Mouse (Mus musculus) neural tube, embryonic 13.5 days (tissue): ENCODE measurements around the gene Gbe1. TPM values are rescaled to one million over a fixed set of nuclear protein-coding genes. Genes with fewer than 3 reads are reported as not detected.

Source experiments
- ATAC-seq: fragments of 200-750 bp; cut with Nextera tagmentation; 2 replicates; pipeline ENCODE4 v1.8.0; 2017; ENCODE audit warnings: low read depth, mild to moderate bottlenecking, moderate TSS enrichment, moderate library complexity
- H3K27ac ChIP-seq: fragments of 300-500 bp; sonication (generic); replicated peaks from 2 replicates; pipeline ENCODE4 v1.5.1; 2015; ENCODE audit warnings: moderate library complexity, mild to moderate bottlenecking, inconsistent platforms
- H3K27me3 ChIP-seq: fragments of 300-500 bp; sonication (generic); 2 replicates; pipeline ENCODE4 v1.6.1; 2015; ENCODE audit warnings: mild to moderate bottlenecking, inconsistent platforms
- H3K36me3 ChIP-seq: fragments of 300-500 bp; sonication (generic); 2 replicates; pipeline ENCODE4 v1.6.1; 2015; ENCODE audit warnings: mild to moderate bottlenecking, inconsistent platforms
- H3K4me1 ChIP-seq: fragments of 300-500 bp; sonication (generic); replicated peaks from 2 replicates; pipeline ENCODE4 v1.6.1; 2015; ENCODE audit warnings: inconsistent platforms
- H3K4me2 ChIP-seq: fragments of 300-500 bp; sonication (generic); 2 replicates; pipeline ENCODE4 v1.6.1; 2015; ENCODE audit warnings: inconsistent platforms, mild to moderate bottlenecking, moderate library complexity
- H3K4me3 ChIP-seq: fragments of 300-500 bp; sonication (generic); 2 replicates; pipeline ENCODE4 v1.5.1; 2015; ENCODE audit warnings: mild to moderate bottlenecking, inconsistent platforms
- H3K9ac ChIP-seq: fragments of 300-500 bp; sonication (generic); 2 replicates; pipeline ENCODE4 v1.6.1; 2015; ENCODE audit warnings: moderate library complexity, mild to moderate bottlenecking, inconsistent platforms
- H3K9me3 ChIP-seq: fragments of 300-500 bp; sonication (generic); 2 replicates; pipeline ENCODE4 v1.6.1; 2016; ENCODE audit warnings: inconsistent platforms
- WGBS: fragments of 180-500 bp; shearing (Covaris S2); methylation state at CpG from one replicate; pipeline ENCODE4 v1.1.7; 2015; 5-methylcytosine and 5-hydroxymethylcytosine counted together
- polyA plus RNA-seq: library from polyadenylated mRNA; unstranded; fragments of >200 nt; fragmentation: Nextera tagmentation; extraction: Ambion mirVana; gene quantifications from 2 replicates; pipeline ENCODE4 v1.2.1, GENCODE M21; 2015

The Gbe1 gene
- 12.8 and 13.5 TPM in 2 replicates for polyA plus RNA-seq

DNA sequence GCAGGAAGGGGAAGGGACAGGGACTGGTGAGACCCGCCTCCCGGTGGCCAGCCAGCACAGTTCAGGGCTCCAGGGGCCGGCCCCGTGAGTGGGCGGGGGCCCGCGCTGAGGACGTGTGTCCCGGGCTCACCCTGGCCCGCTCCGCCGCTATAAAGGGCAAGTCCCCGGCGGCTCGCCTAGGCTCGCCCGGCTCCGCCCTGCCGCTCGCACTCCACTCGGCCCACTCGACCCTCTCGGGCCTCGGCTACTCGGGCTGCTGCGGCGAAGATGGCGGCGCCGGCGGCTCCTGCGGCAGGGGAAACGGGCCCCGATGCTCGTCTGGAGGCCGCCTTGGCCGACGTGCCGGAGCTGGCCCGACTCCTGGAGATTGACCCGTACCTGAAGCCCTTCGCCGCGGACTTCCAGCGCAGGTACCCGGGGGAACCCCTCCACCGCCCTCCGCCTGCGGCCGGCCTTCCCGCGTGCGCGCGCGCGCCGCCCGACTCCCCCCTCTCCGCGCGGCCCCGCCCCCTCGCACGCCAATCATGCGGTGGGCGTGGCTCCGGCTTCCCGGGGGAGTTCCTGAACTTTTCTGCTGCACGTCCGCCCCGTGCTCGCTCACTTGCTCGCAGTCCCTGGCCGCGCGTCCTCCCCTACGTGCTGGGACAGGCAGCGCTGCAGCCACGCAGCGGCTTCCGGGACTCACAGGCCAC lies at the start of gene Gbe1:
Gbe1 (plus strand) TSS at position 64 of the 692 bp plus-strand sequence.
- ATAC-seq: peak; percentile 98
- no peaks in the 10 kb centered on the region for H3K27me3 ChIP-seq

DNA sequence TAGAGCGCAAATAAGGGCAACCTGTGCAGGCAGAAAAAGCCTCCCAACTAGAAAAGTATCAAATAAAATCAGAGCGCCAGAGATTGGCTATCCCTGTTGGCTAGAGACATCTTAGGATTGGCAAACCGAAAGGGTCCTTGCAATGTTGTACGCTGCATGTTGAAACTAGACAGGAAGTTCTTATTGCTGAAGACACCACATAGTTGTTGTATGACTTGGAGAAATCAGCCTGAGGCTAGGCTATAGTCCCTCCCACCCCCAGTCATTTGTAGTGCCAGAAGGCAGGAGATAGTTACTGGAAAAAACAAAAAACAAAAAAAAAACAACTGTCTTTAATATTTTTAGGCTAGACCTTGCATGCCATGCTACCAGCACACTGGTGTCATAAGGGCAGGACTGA lies 3.1 kb upstream of the Gbe1 start:
- WGBS: 94% methylated on average over 4 of the region's 4 CpGs
- ATAC-seq: no peak
- Histone ChIP-seq H3K9me3 (no peaks in the 10 kb centered on the region), H3K4me1 (peaks cover 6% of the 10 kb centered on the region; the same call in 1 of the 2 replicates), H3K36me3 (no peaks in the 10 kb centered on the region), H3K27me3 (no peaks in the 10 kb centered on the region), H3K9ac (no peak overlapping the region), H3K27ac (no peak overlapping the region), H3K4me3 (no peak overlapping the region), H3K4me2 (no peak overlapping the region)

More for the DNA sequence above, at the start of gene Gbe1:
- 0% methylated on average over 49 of the region's 82 CpGs for WGBS
- no peaks in the 10 kb centered on the region for H3K36me3 ChIP-seq
- peak within 1 kb of the TSS; percentile 64 for H3K4me3 ChIP-seq
- H3K27ac ChIP-seq: peak within 1 kb of the TSS; percentile 86
- H3K4me2 ChIP-seq: peak within 1 kb of the TSS; percentile 64
- H3K9ac ChIP-seq: peak within 1 kb of the TSS; percentile 86
- H3K9me3 ChIP-seq: no peaks in the 10 kb centered on the region
- H3K4me1 ChIP-seq: peaks cover 6% of the 10 kb centered on the region; the same call in 1 of the 2 replicates

- peak overlapping the region; percentile 86 for H3K9ac ChIP-seq
- ATAC-seq: no peak; the same call in 1 of the 2 replicates
- WGBS: 3% methylated on average over 7 of the region's 7 CpGs
Measured at GRCm38 (mm10) chr16:70313496-70313885, 258 bp upstream of the Gbe1 start.

GRCm38 (mm10) chr16:70314578-70314930 lies 805 bp downstream of the Gbe1 start:
- ATAC-seq: no peak
- Histone ChIP-seq H3K9ac (peak overlapping the region; percentile 86), H3K27me3 (no peaks in the 10 kb centered on the region), H3K36me3 (no peaks in the 10 kb centered on the region), H3K27ac (no peak overlapping the region), H3K9me3 (no peaks in the 10 kb centered on the region), H3K4me3 (peak overlapping the region; percentile 64), H3K4me1 (peaks cover 6% of the 10 kb centered on the region; the same call in 1 of the 2 replicates), H3K4me2 (peak overlapping the region; percentile 64)
- WGBS: 0% methylated on average over 9 of the region's 9 CpGs

More at GRCm38 (mm10) chr16:70313496-70313885, 258 bp upstream of the Gbe1 start:
- H3K27ac ChIP-seq: peak overlapping the region; percentile 86; the same call in 1 of the 2 replicates
- no peaks in the 10 kb centered on the region for H3K27me3 ChIP-seq
- H3K36me3 ChIP-seq: no peaks in the 10 kb centered on the region
- peak overlapping the region; percentile 64 for H3K4me3 ChIP-seq
- H3K4me1 ChIP-seq: peaks cover 6% of the 10 kb centered on the region; the same call in 1 of the 2 replicates
- H3K9me3 ChIP-seq: no peaks in the 10 kb centered on the region
- peak overlapping the region; percentile 64 for H3K4me2 ChIP-seq

- 51% methylated on average over 3 of the region's 3 CpGs for WGBS
- Histone ChIP-seq H3K4me1 (peaks cover 6% of the 10 kb centered on the region; the same call in 1 of the 2 replicates), H3K27ac (no peak overlapping the region), H3K27me3 (no peaks in the 10 kb centered on the region), H3K36me3 (no peaks in the 10 kb centered on the region), H3K4me2 (no peak overlapping the region), H3K9ac (no peak overlapping the region), H3K4me3 (no peak overlapping the region), H3K9me3 (no peaks in the 10 kb centered on the region)
- no peak for ATAC-seq
Measured at GRCm38 (mm10) chr16:70315261-70315660, 1.5 kb downstream of the Gbe1 start.

DNA sequence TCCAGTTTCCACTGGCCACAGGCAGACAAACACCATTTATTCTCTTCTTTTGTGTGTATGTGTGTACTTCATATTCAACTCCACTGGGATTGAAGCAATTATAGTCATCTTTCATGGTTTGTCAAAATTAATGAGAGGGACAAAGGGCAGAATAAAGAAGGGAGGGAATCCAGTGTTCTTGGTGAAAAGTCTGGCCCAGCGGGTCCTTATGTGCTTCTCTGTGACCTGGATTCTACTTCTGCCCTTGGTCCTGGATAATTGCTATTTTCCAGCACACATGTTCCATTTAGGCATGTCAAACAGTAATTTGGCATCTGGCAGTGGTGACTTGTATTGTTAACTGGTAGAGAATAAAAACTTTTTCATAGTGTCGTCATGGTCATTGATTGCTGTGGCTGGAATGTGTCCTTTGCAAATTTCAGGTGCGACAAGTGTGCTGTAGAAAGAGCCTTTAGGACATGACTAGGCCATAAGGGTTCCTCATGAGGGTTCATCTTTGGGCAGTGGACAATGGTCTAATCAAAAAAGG lies 2.2 kb downstream of the Gbe1 start:
- WGBS: 50% methylated on average over 3 of the region's 3 CpGs
- H3K27me3 ChIP-seq: no peaks in the 10 kb centered on the region

DNA sequence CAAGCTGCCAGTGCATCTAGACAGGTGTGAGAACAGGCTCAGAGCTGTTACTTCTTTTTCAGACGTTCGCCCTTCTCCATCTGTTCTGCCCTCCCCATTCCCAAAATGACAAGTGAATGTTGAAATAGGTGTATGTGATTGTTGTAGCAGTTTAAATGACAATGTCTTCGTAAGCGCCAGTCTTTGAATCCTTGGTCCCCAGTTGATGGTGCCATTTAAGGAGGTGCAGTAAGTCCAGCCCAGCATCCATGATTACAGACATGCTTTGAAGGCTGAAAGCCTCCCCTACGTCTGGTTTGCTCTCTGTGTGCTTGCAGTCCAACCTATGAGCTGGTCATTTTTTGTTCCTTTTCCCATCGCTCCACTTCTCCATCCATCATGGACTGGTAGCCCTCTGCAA lies 5.6 kb downstream of the Gbe1 start:
- no peaks in the 10 kb centered on the region for H3K9me3 ChIP-seq
- no peak for ATAC-seq
- no peaks in the 10 kb centered on the region for H3K27me3 ChIP-seq
- no peak overlapping the region for H3K9ac ChIP-seq
- H3K4me2 ChIP-seq: no peak overlapping the region
- H3K4me1 ChIP-seq: no peaks in the 10 kb centered on the region
- no peak overlapping the region for H3K27ac ChIP-seq
- H3K4me3 ChIP-seq: no peak overlapping the region
- 87% methylated on average over 6 of the region's 6 CpGs for WGBS
- H3K36me3 ChIP-seq: no peaks in the 10 kb centered on the region

More for the DNA sequence above, 2.2 kb downstream of the Gbe1 start:
- Histone ChIP-seq H3K4me1 (peaks cover 6% of the 10 kb centered on the region; the same call in 1 of the 2 replicates), H3K9ac (no peak overlapping the region), H3K36me3 (no peaks in the 10 kb centered on the region), H3K4me2 (no peak overlapping the region), H3K27ac (no peak overlapping the region), H3K9me3 (no peaks in the 10 kb centered on the region), H3K4me3 (no peak overlapping the region)
- ATAC-seq: no peak

DNA sequence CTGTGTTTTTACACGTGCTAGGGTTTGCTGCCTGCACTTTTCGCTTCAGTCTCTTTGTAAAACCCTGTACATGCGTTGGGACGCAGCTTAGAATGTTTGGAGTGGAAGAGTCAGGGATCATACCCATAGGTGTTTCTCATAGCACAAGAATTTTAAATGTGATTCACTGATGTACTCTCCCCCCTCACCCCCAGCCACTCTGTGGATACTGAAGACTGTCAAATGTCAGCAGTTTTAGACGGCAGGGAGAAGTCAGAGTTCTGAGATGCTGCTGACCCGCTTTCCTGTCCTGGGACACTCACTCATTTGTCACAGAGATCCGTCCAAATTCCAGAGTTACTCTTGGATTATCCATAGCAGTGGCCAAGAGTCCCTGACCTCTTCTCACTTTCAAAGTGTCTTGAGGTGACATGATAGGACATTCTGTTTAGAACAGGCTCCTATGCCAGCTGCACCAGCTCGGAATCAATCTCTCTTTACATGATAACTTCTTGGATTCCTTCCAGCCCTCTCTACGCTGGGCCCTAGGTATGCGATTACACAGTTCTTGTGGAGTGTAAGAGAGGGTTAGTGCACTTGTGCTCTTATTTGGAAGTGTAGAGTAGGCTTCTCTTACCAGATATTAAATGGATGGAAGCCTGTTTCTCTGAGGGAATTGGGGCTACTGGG lies 7.0 kb downstream of the Gbe1 start:
- WGBS: 74% methylated on average over 10 of the region's 10 CpGs
- Histone ChIP-seq H3K36me3 (no peaks in the 10 kb centered on the region), H3K9me3 (no peaks in the 10 kb centered on the region), H3K4me1 (no peaks in the 10 kb centered on the region), H3K4me3 (no peak overlapping the region), H3K27me3 (no peaks in the 10 kb centered on the region), H3K27ac (no peak overlapping the region), H3K4me2 (no peak overlapping the region), H3K9ac (no peak overlapping the region)
- ATAC-seq: no peak

DNA sequence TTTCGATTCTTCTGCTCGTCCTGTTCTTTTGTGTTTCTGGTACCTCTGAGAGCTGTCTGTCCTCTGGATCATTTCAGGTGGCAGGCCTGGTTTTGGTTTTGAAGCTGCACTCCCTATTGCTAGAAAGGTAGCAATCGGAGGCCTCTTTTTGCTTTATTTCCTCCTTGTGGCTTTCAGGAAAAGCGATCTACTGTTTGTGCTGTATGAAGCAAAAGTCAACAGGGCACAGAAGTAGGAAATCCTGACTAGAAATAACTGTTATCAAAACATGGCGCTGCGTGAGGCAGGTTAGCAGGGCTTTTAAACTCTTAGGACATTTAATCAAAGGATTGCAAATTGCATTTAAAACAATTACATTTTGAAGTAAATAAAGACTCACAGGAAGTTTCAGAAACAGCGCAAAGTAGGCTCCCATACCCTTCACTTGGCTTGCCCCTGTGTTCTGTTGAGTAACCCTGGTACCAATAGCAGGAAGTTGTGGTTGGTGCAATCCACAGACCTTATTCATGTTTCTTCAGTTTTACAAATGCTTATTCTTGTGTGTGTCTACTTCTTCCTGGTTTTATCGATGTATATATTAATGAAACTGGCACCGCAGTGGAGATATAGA lies 12.7 kb downstream of the Gbe1 start:
- Histone ChIP-seq H3K4me1 (no peaks in the 10 kb centered on the region), H3K4me3 (no peak overlapping the region)
- WGBS: 89% methylated on average over 9 of the region's 9 CpGs

GRCm38 (mm10) chr16:70328566-70328965 lies 14.8 kb downstream of the Gbe1 start:
- ATAC-seq: no peak
- H3K36me3 ChIP-seq: no peaks in the 10 kb centered on the region
- no peak overlapping the region for H3K4me3 ChIP-seq
- WGBS: 87% methylated on average over 6 of the region's 6 CpGs
- no peaks in the 10 kb centered on the region for H3K4me1 ChIP-seq
- H3K27ac ChIP-seq: no peak overlapping the region
- no peak overlapping the region for H3K9ac ChIP-seq
- no peak overlapping the region for H3K4me2 ChIP-seq
- H3K9me3 ChIP-seq: no peaks in the 10 kb centered on the region
- H3K27me3 ChIP-seq: no peaks in the 10 kb centered on the region

More for the DNA sequence above, 12.7 kb downstream of the Gbe1 start:
- no peak for ATAC-seq
- H3K4me2 ChIP-seq: no peak overlapping the region
- H3K27ac ChIP-seq: no peak overlapping the region
- H3K9me3 ChIP-seq: no peaks in the 10 kb centered on the region
- no peaks in the 10 kb centered on the region for H3K36me3 ChIP-seq
- H3K9ac ChIP-seq: no peak overlapping the region
- H3K27me3 ChIP-seq: no peaks in the 10 kb centered on the region

GRCm38 (mm10) chr16:70329036-70329435 lies 15.3 kb downstream of the Gbe1 start:
- no peak for ATAC-seq
- Histone ChIP-seq H3K9ac (no peak overlapping the region), H3K4me3 (no peak overlapping the region), H3K36me3 (no peaks in the 10 kb centered on the region), H3K4me2 (no peak overlapping the region), H3K9me3 (no peaks in the 10 kb centered on the region), H3K4me1 (no peaks in the 10 kb centered on the region), H3K27ac (no peak overlapping the region), H3K27me3 (no peaks in the 10 kb centered on the region)
- 74% methylated on average over 10 of the region's 10 CpGs for WGBS

GRCm38 (mm10) chr16:70329471-70329870 lies 15.7 kb downstream of the Gbe1 start:
- Histone ChIP-seq H3K4me2 (no peak overlapping the region), H3K4me1 (no peaks in the 10 kb centered on the region), H3K9me3 (no peaks in the 10 kb centered on the region), H3K27me3 (no peaks in the 10 kb centered on the region), H3K9ac (no peak overlapping the region), H3K27ac (no peak overlapping the region), H3K36me3 (no peaks in the 10 kb centered on the region), H3K4me3 (no peak overlapping the region)
- WGBS: 69% methylated on average over 6 of the region's 6 CpGs
- no peak for ATAC-seq
